Mouse (Mus musculus) ovary, adult 18-20 months (tissue): ENCODE measurements around the gene Clec12b.

Experiments used
- DNase-seq: peaks from one replicate; pipeline ENCODE4 v3.0.0; 2022; ENCODE audit warnings: low spot score, mixed read lengths

Gene Clec12b

DNA sequence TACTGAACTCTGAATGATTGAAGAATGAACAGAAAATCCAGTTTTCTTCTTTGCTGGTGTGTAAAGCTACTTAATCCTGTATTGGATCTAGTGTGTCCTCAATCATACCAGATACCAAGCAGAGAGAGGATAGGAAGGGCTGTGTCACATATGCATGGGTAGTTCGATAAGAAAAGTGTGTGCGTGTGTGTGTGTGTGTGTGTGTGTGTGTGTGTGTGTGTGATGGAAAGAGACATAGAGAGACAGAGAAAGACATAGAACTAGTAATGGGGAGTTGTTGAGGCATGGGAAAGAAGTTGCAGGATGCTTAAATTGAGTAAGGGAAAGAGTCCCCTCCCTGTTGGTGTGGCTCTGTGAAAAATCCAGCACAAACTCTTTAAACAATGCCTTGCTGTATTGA is at the start of gene Clec12b:
Gene Clec12b (minus strand): TSS at position 101 of the 400 bp plus-strand sequence.
- DNase-seq, result no peak

GRCm38 (mm10) chr6:129434239-129434638 is 48.6 kb upstream of the Clec12b start:
- DNase-seq, result no peak

DNA sequence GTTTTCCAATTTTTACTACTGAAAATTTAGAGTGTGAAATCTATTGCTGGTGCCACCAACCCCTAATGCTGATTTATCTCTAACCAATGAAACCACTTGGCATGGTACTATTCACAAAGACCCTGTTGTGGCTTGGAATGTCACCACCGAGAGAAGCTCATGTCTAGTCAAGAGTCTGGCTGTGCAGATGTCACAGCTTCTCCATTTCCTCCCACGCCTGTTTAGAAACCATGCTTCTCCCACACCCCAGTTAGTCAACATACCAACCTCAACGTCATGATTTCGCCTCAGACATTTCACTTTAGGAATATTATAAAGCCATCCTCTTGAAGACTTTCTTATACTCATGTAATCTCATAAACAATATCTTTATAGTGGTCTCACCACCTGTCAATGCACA is 41.6 kb upstream of the Clec12b start:
- no peak for DNase-seq

GRCm38 (mm10) chr6:129425812-129426211 is 40.1 kb upstream of the Clec12b start:
- no peak for DNase-seq

DNA sequence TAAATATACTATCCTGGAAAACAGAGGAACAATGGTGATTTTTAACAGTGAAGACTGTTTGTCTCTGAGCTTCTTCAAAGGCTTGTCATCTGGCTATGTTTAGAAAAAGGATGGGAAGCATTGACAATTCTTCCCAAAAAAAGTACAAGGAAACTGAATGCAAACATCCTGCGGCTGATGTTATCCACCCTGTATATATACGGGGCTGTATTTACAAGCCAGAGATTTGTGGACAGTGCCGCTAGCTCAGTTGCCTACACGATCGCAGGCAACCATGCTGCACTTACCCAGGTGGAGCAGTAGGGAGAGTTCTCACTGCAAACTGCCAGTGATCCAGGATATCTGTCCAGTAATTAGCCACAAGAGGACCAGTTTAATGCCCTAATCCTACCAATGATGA is 39.5 kb upstream of the Clec12b start:
- DNase-seq, result no peak

DNA sequence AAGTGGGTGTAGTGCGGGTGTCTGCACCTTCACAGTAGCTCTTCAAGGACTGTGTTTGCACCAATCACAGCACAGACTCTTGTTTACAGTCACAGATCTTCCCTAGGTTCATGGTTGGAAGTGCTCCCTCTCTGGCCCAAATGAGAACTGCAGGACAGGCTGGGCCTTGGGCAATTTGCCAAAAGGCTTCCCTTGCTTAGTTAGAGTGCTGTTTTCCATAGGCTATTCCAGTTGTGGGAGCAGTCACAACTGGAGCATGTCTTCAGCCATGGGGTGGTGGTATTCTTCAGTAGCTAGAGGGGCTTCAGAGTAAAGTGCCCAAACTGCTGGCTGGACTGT is 38.0 kb upstream of the Clec12b start:
- peak; percentile 59 for DNase-seq

GRCm38 (mm10) chr6:129423040-129423733 is 37.5 kb upstream of the Clec12b start:
- DNase-seq, result peak; percentile 16

GRCm38 (mm10) chr6:129422311-129422710 is 36.6 kb upstream of the Clec12b start:
- no peak for DNase-seq

- DNase-seq, result no peak
These were observed 28.5 kb upstream of the Clec12b start for GRCm38 (mm10) chr6:129414177-129414576.

DNA sequence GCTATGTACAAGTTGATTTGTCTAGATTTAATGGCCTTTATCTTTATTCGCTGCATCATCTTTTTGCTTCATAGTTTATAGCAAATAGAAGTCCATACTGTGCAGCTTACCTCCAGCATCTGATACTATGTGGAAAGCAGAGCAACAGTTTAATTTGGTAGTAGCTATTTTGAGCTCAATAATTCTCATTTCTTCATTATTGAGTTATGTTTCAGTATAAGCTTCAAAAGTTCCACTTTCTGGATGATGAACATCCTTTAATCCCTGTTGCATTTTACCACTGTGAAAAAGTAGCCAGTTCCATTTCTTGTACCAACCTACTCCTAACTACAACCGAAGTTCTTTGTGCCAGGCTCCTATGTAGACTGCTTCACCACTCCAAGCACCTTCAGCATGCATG is 22.9 kb upstream of the Clec12b start, which contains the start of gene Clec9a:
Gene Clec9a (plus strand): TSS at position 301 of the 400 bp plus-strand sequence.
- DNase-seq, result no peak

- DNase-seq, result no peak
These were observed 21.6 kb upstream of the Clec12b start for GRCm38 (mm10) chr6:129407324-129407723.

DNA sequence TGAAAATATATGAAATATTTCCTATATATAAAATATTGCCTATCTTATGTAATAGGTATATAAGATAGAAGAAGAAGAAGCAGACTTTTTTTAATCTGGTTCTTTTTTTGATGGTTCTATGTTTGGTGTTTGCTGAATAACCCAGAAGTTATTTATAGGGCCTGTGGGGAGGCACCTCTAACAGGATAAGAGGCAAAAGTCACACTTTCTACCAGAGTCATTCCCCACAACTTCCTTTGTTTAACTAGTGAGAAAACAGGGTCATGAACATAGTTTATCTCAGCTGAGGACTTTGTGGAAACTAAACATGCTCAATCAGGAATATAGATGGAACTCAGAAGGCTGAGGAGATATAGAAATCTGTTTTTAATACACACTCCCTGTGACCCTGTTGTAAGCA is 20.3 kb upstream of the Clec12b start:
- no peak for DNase-seq

- DNase-seq, result no peak
These were observed 17.7 kb upstream of the Clec12b start for GRCm38 (mm10) chr6:129403391-129403790.

GRCm38 (mm10) chr6:129402404-129402803 is 16.7 kb upstream of the Clec12b start:
- DNase-seq, result no peak

DNA sequence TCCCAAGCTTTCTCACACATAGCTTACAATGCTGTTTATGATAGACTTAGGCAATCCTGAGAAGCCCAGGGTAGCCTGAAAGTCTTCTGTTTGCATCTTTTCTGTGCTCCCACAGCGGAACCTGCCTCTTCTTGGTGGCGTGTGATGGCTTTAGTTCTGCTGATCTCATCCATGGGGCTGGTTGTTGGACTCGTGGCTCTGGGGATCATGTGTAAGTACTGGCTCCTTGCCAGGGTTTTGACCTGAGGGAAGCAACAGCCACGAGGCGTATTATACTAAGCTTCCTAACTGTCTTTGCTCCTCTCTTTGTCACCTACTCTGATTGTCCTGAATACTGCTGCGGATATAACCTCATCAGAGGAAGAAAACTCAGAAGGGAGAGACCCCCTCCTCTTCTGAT is 14.3 kb upstream of the Clec12b start:
- no peak for DNase-seq

GRCm38 (mm10) chr6:129396997-129397396 is 11.3 kb upstream of the Clec12b start, which contains the start of gene Clec1b:
TSS of gene Clec1b (plus strand) at chr6:129397297.
- no peak for DNase-seq

GRCm38 (mm10) chr6:129393732-129394131 is 8.1 kb upstream of the Clec12b start:
- DNase-seq, result no peak

- DNase-seq, result no peak
These were observed 7.5 kb upstream of the Clec12b start for GRCm38 (mm10) chr6:129393087-129393720.

DNA sequence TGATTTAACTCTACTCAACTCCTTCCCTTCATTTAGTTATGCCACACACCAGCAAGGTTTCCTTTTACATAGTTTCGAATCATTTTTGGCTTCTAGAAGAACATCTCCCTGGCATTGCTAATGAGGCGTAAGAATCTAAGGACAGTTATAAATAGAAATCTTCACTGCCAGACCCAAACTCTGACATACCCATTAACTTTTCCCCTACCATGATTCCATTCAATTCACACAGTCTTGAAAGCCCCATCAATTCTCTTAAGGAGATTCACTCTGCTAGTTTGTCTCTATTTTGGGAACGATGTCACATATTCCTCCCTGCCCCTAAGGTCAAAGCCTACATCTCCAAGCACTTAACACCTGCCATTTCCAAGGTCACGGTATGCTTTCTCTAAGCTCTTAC is 674 bp downstream of the Clec12b start:
- DNase-seq, result no peak

DNA sequence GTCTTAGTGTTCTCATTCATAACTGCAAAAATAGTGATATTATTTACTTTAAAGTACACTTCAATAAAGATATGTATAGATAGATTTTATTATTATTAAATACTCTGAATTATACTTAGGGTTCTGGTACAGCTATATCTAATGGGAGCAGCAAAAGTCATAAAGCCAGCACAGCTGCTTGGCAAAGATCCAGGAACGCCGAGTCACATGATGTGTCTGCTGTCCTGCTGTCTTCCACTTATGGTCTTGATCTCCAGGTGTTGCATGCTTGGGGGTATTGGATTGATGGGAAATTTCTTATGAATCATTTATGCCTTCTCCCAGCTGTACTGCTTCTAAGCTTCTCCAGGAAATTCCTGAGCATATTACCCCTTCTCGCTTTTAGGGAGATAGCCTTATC is 2.2 kb downstream of the Clec12b start:
- DNase-seq, result no peak

DNA sequence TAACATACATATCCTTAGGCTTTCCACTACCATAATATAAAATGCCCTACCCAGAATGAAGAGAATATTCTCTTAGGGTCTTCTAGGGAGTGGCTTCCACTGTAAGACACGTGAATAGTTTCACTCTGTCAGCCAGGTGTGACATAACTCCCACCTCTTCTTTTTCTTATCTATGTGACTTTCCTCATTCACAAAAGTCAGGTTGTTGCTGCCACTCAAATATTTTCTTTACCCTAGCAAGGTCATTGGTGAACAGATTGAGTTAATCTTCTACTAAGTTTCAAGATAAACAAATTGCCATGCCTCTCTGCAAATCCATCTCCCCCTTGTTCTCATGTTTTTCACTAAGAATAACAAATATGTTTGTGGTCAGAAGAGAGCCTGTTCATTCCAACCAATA is 3.9 kb downstream of the Clec12b start:
- no peak for DNase-seq

DNA sequence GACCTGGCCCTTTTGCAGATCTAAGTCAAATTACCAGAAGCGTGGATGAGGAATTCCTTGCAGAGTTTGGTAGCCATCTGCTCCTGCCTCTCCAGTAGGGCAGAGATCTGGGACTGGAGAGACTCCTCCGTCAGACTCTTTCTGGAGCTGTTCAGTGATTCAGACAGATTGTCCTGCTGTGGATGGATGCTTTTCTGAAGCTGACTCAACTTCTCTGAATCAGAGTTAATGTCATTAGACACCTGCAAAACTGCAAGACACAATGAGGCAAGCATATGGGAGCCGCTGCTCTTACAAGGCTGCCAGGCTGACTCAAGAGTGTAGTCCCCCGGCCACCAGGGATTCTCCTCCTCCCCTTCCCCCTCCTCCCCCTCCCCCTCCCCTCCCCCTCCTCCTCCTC is 5.2 kb downstream of the Clec12b start:
- no peak for DNase-seq

GRCm38 (mm10) chr6:129374937-129375471 is 10.7 kb downstream of the Clec12b start:
- DNase-seq, result no peak
